Mouse (Mus musculus) intestine, postnatal 0 days (tissue): Measurements from ENCODE around the gene Theg. TPM values are rescaled to one million over a fixed set of nuclear protein-coding genes. Genes with fewer than 3 reads are reported as not detected.
A peak's percentile ranks its signal among the peaks of the same experiment; 100 is the strongest.

Experiments used
- ATAC-seq: fragments of 200-750 bp; cut with Nextera tagmentation; 2 replicates; pipeline ENCODE4 v1.8.0; 2017; ENCODE audit warnings: mild to moderate bottlenecking, moderate TSS enrichment, moderate library complexity
- H3K27ac ChIP-seq: fragments of 300-500 bp; sonication (generic); 2 replicates; pipeline ENCODE4 v1.5.1; 2014; ENCODE audit warnings: mild to moderate bottlenecking, low read depth, low read length, moderate library complexity
- H3K27me3 ChIP-seq: fragments of 300-500 bp; sonication (generic); replicated peaks from 2 replicates; pipeline ENCODE4 v1.6.1; 2014; ENCODE audit warnings: low read length, mixed read lengths; ENCODE audit not compliant: control insufficient read depth, insufficient read depth
- H3K36me3 ChIP-seq: fragments of 300-500 bp; sonication (generic); 2 replicates; pipeline ENCODE4 v1.6.1; 2014; ENCODE audit warnings: mild to moderate bottlenecking, moderate library complexity; ENCODE audit not compliant: control insufficient read depth, insufficient read depth
- H3K4me1 ChIP-seq: fragments of 300-500 bp; sonication (generic); replicated peaks from 2 replicates; pipeline ENCODE4 v1.6.1; 2014; ENCODE audit warnings: antibody characterized with exemption, low read length, mixed read lengths; ENCODE audit not compliant: control insufficient read depth, insufficient read depth
- H3K4me2 ChIP-seq: fragments of 300-500 bp; sonication (generic); replicated peaks from 2 replicates; pipeline ENCODE4 v1.6.1; 2014; ENCODE audit warnings: low read depth, mild to moderate bottlenecking, moderate library complexity
- H3K4me3 ChIP-seq: fragments of 300-500 bp; sonication (generic); 2 replicates; pipeline ENCODE4 v1.5.1; 2014; ENCODE audit warnings: low read depth, low read length
- H3K9ac ChIP-seq: fragments of 300-500 bp; sonication (generic); 2 replicates; pipeline ENCODE4 v1.6.1; 2014; ENCODE audit warnings: mild to moderate bottlenecking, low read depth, low read length
- H3K9me3 ChIP-seq: fragments of 300-500 bp; sonication (generic); 2 replicates; pipeline ENCODE4 v1.6.1; 2016; ENCODE audit warnings: mixed run types; ENCODE audit not compliant: control insufficient read depth
- CTCF ChIP-seq: sonication (generic); IDR thresholded peaks from 2 replicates; pipeline ENCODE4 v1.5.1; 2016; ENCODE audit warnings: low read depth, mild to moderate bottlenecking, control low read depth, antibody characterized with exemption, moderate library complexity
- whole genome bisulfite sequencing: fragments of 180-500 bp; shearing (Covaris S2); extraction: QIAGEN DNeasy Blood & Tissue Kit; methylation state at CpG from one replicate; pipeline ENCODE4 v1.1.7; 2014; 5-methylcytosine and 5-hydroxymethylcytosine counted together
- polyA plus RNA-seq: library from polyadenylated mRNA; unstranded; fragments of >200 nt; fragmentation: Nextera tagmentation; extraction: Ambion mirVana; gene quantifications from 2 replicates; pipeline ENCODE4 v1.2.1, GENCODE M21; 2015

Theg gene
- polyA plus RNA-seq, 1 experiment from 2014 or later, result not detected

- Histone ChIP-seq H3K4me1 (no peaks in the 10 kb centered on the region; the same call in none of the 2 replicates), H3K4me3 (no peak overlapping the region), H3K27me3 (peaks cover 19% of the 10 kb centered on the region), H3K27ac (no peak overlapping the region), H3K9me3 (no peaks in the 10 kb centered on the region), H3K36me3 (no peaks in the 10 kb centered on the region), H3K4me2 (no peak overlapping the region), H3K9ac (no peak overlapping the region)
- ATAC-seq, result no peak
- WGBS, result 31% methylated on average over 51 of the region's 51 CpGs
- peak; percentile 68 for TF ChIP-seq CTCF
These were observed 25.3 kb upstream of the Theg start for GRCm38 (mm10) chr10:79612192-79613135.

DNA sequence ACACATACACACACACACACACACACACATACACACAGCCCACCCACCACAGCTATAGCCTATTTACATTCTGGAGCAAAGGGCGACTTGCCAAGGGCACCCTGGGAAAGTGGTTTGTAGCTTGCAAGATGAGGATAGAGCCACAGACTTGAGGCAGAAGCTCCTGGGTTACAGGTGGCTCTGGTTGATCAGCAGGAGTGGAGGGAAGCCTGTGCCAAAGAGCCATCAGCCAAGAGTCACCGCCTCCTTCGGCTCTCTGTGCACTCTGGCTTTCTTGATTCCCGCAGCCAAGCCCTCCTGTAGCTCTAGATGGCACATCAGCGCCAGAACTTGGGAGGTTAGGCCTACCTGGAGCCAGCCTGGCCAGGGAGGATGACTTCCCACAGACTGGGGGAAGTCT is 24.2 kb upstream of the Theg start:
- Histone ChIP-seq H3K4me2 (no peak overlapping the region), H3K27me3 (peaks cover 19% of the 10 kb centered on the region), H3K4me3 (no peak overlapping the region), H3K4me1 (no peaks in the 10 kb centered on the region; the same call in none of the 2 replicates), H3K27ac (no peak overlapping the region), H3K9ac (no peak overlapping the region), H3K9me3 (no peaks in the 10 kb centered on the region), H3K36me3 (no peaks in the 10 kb centered on the region)
- no peak for ATAC-seq
- 54% methylated on average over 5 of the region's 5 CpGs for WGBS
- TF ChIP-seq CTCF, result no peak

- H3K4me2 ChIP-seq, result no peak overlapping the region
- no peak overlapping the region for H3K27ac ChIP-seq
- peaks cover 19% of the 10 kb centered on the region for H3K27me3 ChIP-seq
- no peaks in the 10 kb centered on the region for H3K36me3 ChIP-seq
- TF ChIP-seq CTCF, result no peak
- H3K4me3 ChIP-seq, result no peak overlapping the region
- H3K9me3 ChIP-seq, result no peaks in the 10 kb centered on the region
- WGBS, result 84% methylated on average over 3 of the region's 3 CpGs
- no peak overlapping the region for H3K9ac ChIP-seq
- H3K4me1 ChIP-seq, result no peaks in the 10 kb centered on the region; the same call in 1 of the 2 replicates
- ATAC-seq, result no peak
These were observed 22.1 kb upstream of the Theg start for GRCm38 (mm10) chr10:79609276-79609675.

GRCm38 (mm10) chr10:79607892-79608291 is 20.8 kb upstream of the Theg start:
- Histone ChIP-seq H3K4me2 (no peak overlapping the region), H3K9ac (no peak overlapping the region), H3K27ac (no peak overlapping the region), H3K9me3 (no peaks in the 10 kb centered on the region), H3K4me3 (no peak overlapping the region), H3K36me3 (no peaks in the 10 kb centered on the region), H3K27me3 (peaks cover 12% of the 10 kb centered on the region), H3K4me1 (no peaks in the 10 kb centered on the region)
- peak; percentile 46 for ATAC-seq
- no peak for TF ChIP-seq CTCF
- WGBS, result 26% methylated on average over 2 of the region's 2 CpGs

GRCm38 (mm10) chr10:79606537-79606936 is 19.4 kb upstream of the Theg start:
- H3K9ac ChIP-seq, result no peak overlapping the region
- no peaks in the 10 kb centered on the region for H3K27me3 ChIP-seq
- no peak overlapping the region for H3K27ac ChIP-seq
- H3K4me3 ChIP-seq, result no peak overlapping the region
- ATAC-seq, result no peak
- no peaks in the 10 kb centered on the region for H3K9me3 ChIP-seq
- 55% methylated on average over 4 of the region's 4 CpGs for WGBS
- H3K36me3 ChIP-seq, result no peaks in the 10 kb centered on the region
- no peak for TF ChIP-seq CTCF
- no peaks in the 10 kb centered on the region for H3K4me1 ChIP-seq
- H3K4me2 ChIP-seq, result no peak overlapping the region

GRCm38 (mm10) chr10:79597936-79598230 is 10.8 kb upstream of the Theg start:
- Histone ChIP-seq H3K27ac (no peak overlapping the region), H3K36me3 (no peaks in the 10 kb centered on the region), H3K4me2 (no peak overlapping the region), H3K27me3 (0 out of 2 replicates have a peak, but pooled peaks cover 6% of the 10 kb centered on the region), H3K4me3 (no peak overlapping the region), H3K4me1 (no peaks in the 10 kb centered on the region), H3K9me3 (no peaks in the 10 kb centered on the region), H3K9ac (no peak overlapping the region)
- ATAC-seq, result no peak
- 76% methylated on average over 4 of the region's 4 CpGs for WGBS
- no peak for TF ChIP-seq CTCF
